Mouse (Mus musculus): ENCODE data around the gene Col25a1. TPM values are rescaled to one million over a fixed set of nuclear protein-coding genes. Genes with fewer than 3 reads are reported as not detected.
A peak's percentile ranks its signal among the peaks of the same experiment; 100 is the strongest.

The Col25a1 gene
- 15.4 and 17.1 TPM in 2 replicates for polyA plus RNA-seq (2014; fragmentation: Nextera tagmentation; extraction: Ambion mirVana)

- DNase-seq = no peak
- WGBS = 92% methylated on average over 8 of the region's 8 CpGs
- H3K4me2 ChIP-seq (ENCODE audit: low read length) = no peak within 1 kb of the TSS
Observed at GRCm38 (mm10) chr3:130131201-130131600, at the start of gene Col25a1. Gene Col25a1 (plus strand): TSS chr3:130131501.

GRCm38 (mm10) chr3:130083312-130083711, 48.0 kb upstream of the Col25a1 start:
- Histone ChIP-seq H3K27ac (replicated peaks; ENCODE audit: low read depth, low read length) (no peak overlapping the region), H3K36me3 (ENCODE audit: control insufficient read depth, insufficient read depth, low read length) (no peaks in the 10 kb centered on the region), H3K4me1 (ENCODE audit: control insufficient read depth, insufficient read depth, low read length) (no peaks in the 10 kb centered on the region), H3K9me3 (ENCODE audit: control insufficient read depth, low read length) (no peaks in the 10 kb centered on the region), H3K4me3 (replicated peaks; ENCODE audit: low read depth, low read length) (no peak overlapping the region), H3K4me2 (ENCODE audit: low read length) (no peak overlapping the region), H3K9ac (replicated peaks; ENCODE audit: low read length) (no peak overlapping the region), H3K27me3 (ENCODE audit: control insufficient read depth, insufficient read depth, low read length) (no peaks in the 10 kb centered on the region)
- 58% methylated on average over 2 of the region's 2 CpGs for WGBS
- no peak for ATAC-seq (ENCODE audit: low FRiP score, low TSS enrichment)
- peak; percentile 24 for DNase-seq

More at GRCm38 (mm10) chr3:130131201-130131600, at the start of gene Col25a1:
- ATAC-seq (ENCODE audit: low FRiP score, low TSS enrichment) = no peak
- Histone ChIP-seq H3K27ac (replicated peaks; ENCODE audit: low read depth, low read length) (no peak within 1 kb of the TSS), H3K27me3 (ENCODE audit: control insufficient read depth, insufficient read depth, low read length) (no peaks in the 10 kb centered on the region), H3K9ac (replicated peaks; ENCODE audit: low read length) (no peak within 1 kb of the TSS), H3K36me3 (ENCODE audit: control insufficient read depth, insufficient read depth, low read length) (no peaks in the 10 kb centered on the region), H3K4me3 (replicated peaks; ENCODE audit: low read depth, low read length) (no peak within 1 kb of the TSS), H3K9me3 (ENCODE audit: control insufficient read depth, low read length) (no peaks in the 10 kb centered on the region), H3K4me1 (ENCODE audit: control insufficient read depth, insufficient read depth, low read length) (0 out of 2 replicates have a peak, but pooled peaks cover 6% of the 10 kb centered on the region)

- ATAC-seq (ENCODE audit: low FRiP score, low TSS enrichment) (no peak), DNase-seq (no peak)
- 89% methylated on average over 13 of the region's 13 CpGs for WGBS
- H3K4me3 ChIP-seq (replicated peaks; ENCODE audit: low read depth, low read length) = no peak overlapping the region
- no peaks in the 10 kb centered on the region for H3K4me1 ChIP-seq (ENCODE audit: control insufficient read depth, insufficient read depth, low read length)
- H3K4me2 ChIP-seq (ENCODE audit: low read length) = no peak overlapping the region
- H3K27ac ChIP-seq (replicated peaks; ENCODE audit: low read depth, low read length) = no peak overlapping the region
- H3K36me3 ChIP-seq (ENCODE audit: control insufficient read depth, insufficient read depth, low read length) = no peaks in the 10 kb centered on the region
- H3K27me3 ChIP-seq (ENCODE audit: control insufficient read depth, insufficient read depth, low read length) = no peaks in the 10 kb centered on the region
- no peaks in the 10 kb centered on the region for H3K9me3 ChIP-seq (ENCODE audit: control insufficient read depth, low read length)
- H3K9ac ChIP-seq (replicated peaks; ENCODE audit: low read length) = no peak overlapping the region
Observed at GRCm38 (mm10) chr3:130086372-130087080, 44.8 kb upstream of the Col25a1 start.

GRCm38 (mm10) chr3:130087466-130087865, 43.8 kb upstream of the Col25a1 start:
- Histone ChIP-seq H3K9me3 (ENCODE audit: control insufficient read depth, low read length) (no peaks in the 10 kb centered on the region), H3K9ac (replicated peaks; ENCODE audit: low read length) (no peak overlapping the region), H3K27me3 (ENCODE audit: control insufficient read depth, insufficient read depth, low read length) (no peaks in the 10 kb centered on the region), H3K4me1 (ENCODE audit: control insufficient read depth, insufficient read depth, low read length) (no peaks in the 10 kb centered on the region), H3K36me3 (ENCODE audit: control insufficient read depth, insufficient read depth, low read length) (no peaks in the 10 kb centered on the region), H3K4me3 (replicated peaks; ENCODE audit: low read depth, low read length) (no peak overlapping the region), H3K4me2 (ENCODE audit: low read length) (no peak overlapping the region), H3K27ac (replicated peaks; ENCODE audit: low read depth, low read length) (no peak overlapping the region)
- ATAC-seq (ENCODE audit: low FRiP score, low TSS enrichment) = no peak
- DNase-seq = no peak
- WGBS = 84% methylated on average over 9 of the region's 9 CpGs

GRCm38 (mm10) chr3:130088654-130089053, 42.6 kb upstream of the Col25a1 start:
- DNase-seq = no peak
- H3K9me3 ChIP-seq (ENCODE audit: control insufficient read depth, low read length) = no peaks in the 10 kb centered on the region
- no peak overlapping the region for H3K4me2 ChIP-seq (ENCODE audit: low read length)
- no peak for ATAC-seq (ENCODE audit: low FRiP score, low TSS enrichment)
- H3K36me3 ChIP-seq (ENCODE audit: control insufficient read depth, insufficient read depth, low read length) = no peaks in the 10 kb centered on the region
- no peaks in the 10 kb centered on the region for H3K4me1 ChIP-seq (ENCODE audit: control insufficient read depth, insufficient read depth, low read length)
- H3K27me3 ChIP-seq (ENCODE audit: control insufficient read depth, insufficient read depth, low read length) = no peaks in the 10 kb centered on the region
- WGBS = 90% methylated on average over 9 of the region's 9 CpGs
- no peak overlapping the region for H3K4me3 ChIP-seq (replicated peaks; ENCODE audit: low read depth, low read length)
- no peak overlapping the region for H3K9ac ChIP-seq (replicated peaks; ENCODE audit: low read length)
- no peak overlapping the region for H3K27ac ChIP-seq (replicated peaks; ENCODE audit: low read depth, low read length)

- H3K27ac ChIP-seq (replicated peaks; ENCODE audit: low read depth, low read length) = no peak overlapping the region
- H3K4me1 ChIP-seq (ENCODE audit: control insufficient read depth, insufficient read depth, low read length) = no peaks in the 10 kb centered on the region
- H3K36me3 ChIP-seq (ENCODE audit: control insufficient read depth, insufficient read depth, low read length) = no peaks in the 10 kb centered on the region
- H3K9me3 ChIP-seq (ENCODE audit: control insufficient read depth, low read length) = no peaks in the 10 kb centered on the region
- 73% methylated on average over 9 of the region's 9 CpGs for WGBS
- DNase-seq (peak; percentile 26), ATAC-seq (ENCODE audit: low FRiP score, low TSS enrichment) (no peak)
- H3K4me3 ChIP-seq (replicated peaks; ENCODE audit: low read depth, low read length) = no peak overlapping the region
- H3K27me3 ChIP-seq (ENCODE audit: control insufficient read depth, insufficient read depth, low read length) = no peaks in the 10 kb centered on the region
- H3K4me2 ChIP-seq (ENCODE audit: low read length) = no peak overlapping the region
- no peak overlapping the region for H3K9ac ChIP-seq (replicated peaks; ENCODE audit: low read length)
Observed at GRCm38 (mm10) chr3:130090460-130090859, 40.8 kb upstream of the Col25a1 start.

GRCm38 (mm10) chr3:130094125-130094704, 37.1 kb upstream of the Col25a1 start:
- DNase-seq = peak; percentile 34
- 35% methylated on average over 5 of the region's 5 CpGs for WGBS
- H3K27ac ChIP-seq (replicated peaks; ENCODE audit: low read depth, low read length) = no peak overlapping the region
- no peaks in the 10 kb centered on the region for H3K36me3 ChIP-seq (ENCODE audit: control insufficient read depth, insufficient read depth, low read length)
- H3K9ac ChIP-seq (replicated peaks; ENCODE audit: low read length) = no peak overlapping the region
- H3K4me1 ChIP-seq (ENCODE audit: control insufficient read depth, insufficient read depth, low read length) = no peaks in the 10 kb centered on the region
- no peaks in the 10 kb centered on the region for H3K27me3 ChIP-seq (ENCODE audit: control insufficient read depth, insufficient read depth, low read length)
- no peak overlapping the region for H3K4me2 ChIP-seq (ENCODE audit: low read length)
- H3K9me3 ChIP-seq (ENCODE audit: control insufficient read depth, low read length) = no peaks in the 10 kb centered on the region
- H3K4me3 ChIP-seq (replicated peaks; ENCODE audit: low read depth, low read length) = no peak overlapping the region
- no peak for ATAC-seq (ENCODE audit: low FRiP score, low TSS enrichment)

GRCm38 (mm10) chr3:130095160-130095781, 36.0 kb upstream of the Col25a1 start:
- Histone ChIP-seq H3K9me3 (ENCODE audit: control insufficient read depth, low read length) (no peaks in the 10 kb centered on the region), H3K36me3 (ENCODE audit: control insufficient read depth, insufficient read depth, low read length) (no peaks in the 10 kb centered on the region), H3K9ac (replicated peaks; ENCODE audit: low read length) (no peak overlapping the region), H3K4me2 (ENCODE audit: low read length) (no peak overlapping the region), H3K27ac (replicated peaks; ENCODE audit: low read depth, low read length) (no peak overlapping the region), H3K4me1 (ENCODE audit: control insufficient read depth, insufficient read depth, low read length) (no peaks in the 10 kb centered on the region), H3K27me3 (ENCODE audit: control insufficient read depth, insufficient read depth, low read length) (no peaks in the 10 kb centered on the region), H3K4me3 (replicated peaks; ENCODE audit: low read depth, low read length) (no peak overlapping the region)
- DNase-seq (peak; percentile 88), ATAC-seq (ENCODE audit: low FRiP score, low TSS enrichment) (peak; percentile 27; the same call in 1 of the 2 replicates)
- WGBS = 44% methylated on average over 5 of the region's 5 CpGs

All from midbrain, embryonic 14.5 days (tissue).